Mouse (Mus musculus): ENCODE measurements around the gene Plin1.

Plin1 gene

GRCm38 (mm10) chr7:79732622-79733021 lies at the start of gene Plin1:
TSS of gene Plin1 (minus strand) at chr7:79732903.
- DNase-seq (ENCODE audit: low spot score) = no peak

GRCm38 (mm10) chr7:79782516-79782855 lies 49.8 kb upstream of the Plin1 start:
- DNase-seq (ENCODE audit: low spot score) = no peak

GRCm38 (mm10) chr7:79781826-79782515 lies 49.3 kb upstream of the Plin1 start:
- DNase-seq (ENCODE audit: low spot score) = no peak

- peak; percentile 74 for DNase-seq (ENCODE audit: low spot score)
Observed at GRCm38 (mm10) chr7:79780647-79781626, 48.2 kb upstream of the Plin1 start.

GRCm38 (mm10) chr7:79771561-79772512 lies 39.1 kb upstream of the Plin1 start:
- DNase-seq (ENCODE audit: low spot score) = no peak

GRCm38 (mm10) chr7:79769664-79770063 lies 37.0 kb upstream of the Plin1 start:
- DNase-seq (ENCODE audit: low spot score) = no peak

- no peak for DNase-seq (ENCODE audit: low spot score)
Observed at GRCm38 (mm10) chr7:79765991-79766390, 33.3 kb upstream of the Plin1 start.

- DNase-seq (ENCODE audit: low spot score) = no peak
Observed at GRCm38 (mm10) chr7:79762106-79762505, 29.4 kb upstream of the Plin1 start.

- no peak for DNase-seq (ENCODE audit: low spot score)
Observed at GRCm38 (mm10) chr7:79761124-79761876, 28.6 kb upstream of the Plin1 start.

GRCm38 (mm10) chr7:79759766-79760165 lies 27.1 kb upstream of the Plin1 start:
- DNase-seq (ENCODE audit: low spot score) = no peak

- no peak for DNase-seq (ENCODE audit: low spot score)
Observed at GRCm38 (mm10) chr7:79758176-79758575, 25.5 kb upstream of the Plin1 start.

- DNase-seq (ENCODE audit: low spot score) = no peak
Observed at GRCm38 (mm10) chr7:79756334-79756733, 23.6 kb upstream of the Plin1 start.

GRCm38 (mm10) chr7:79749511-79749910 lies 16.8 kb upstream of the Plin1 start:
- DNase-seq (ENCODE audit: low spot score) = no peak

- DNase-seq (ENCODE audit: low spot score) = no peak
Observed at GRCm38 (mm10) chr7:79747659-79748058, 15.0 kb upstream of the Plin1 start.

- no peak for DNase-seq (ENCODE audit: low spot score)
Observed at GRCm38 (mm10) chr7:79744585-79744984, 11.9 kb upstream of the Plin1 start.

- DNase-seq (ENCODE audit: low spot score) = no peak
Observed at GRCm38 (mm10) chr7:79744051-79744450, 11.3 kb upstream of the Plin1 start.

GRCm38 (mm10) chr7:79742659-79743536 lies 10.2 kb upstream of the Plin1 start, which contains the start of the genes Pex11a and Wdr93:
TSS of gene Pex11a (minus strand) at chr7:79743131.
TSS of gene Wdr93 (plus strand) at chr7:79743163.
- peak; percentile 79 for DNase-seq (ENCODE audit: low spot score)

GRCm38 (mm10) chr7:79742277-79742658 lies 9.6 kb upstream of the Plin1 start:
- no peak for DNase-seq (ENCODE audit: low spot score)

- DNase-seq (ENCODE audit: low spot score) = no peak
Observed at GRCm38 (mm10) chr7:79740279-79740678, 7.6 kb upstream of the Plin1 start.

GRCm38 (mm10) chr7:79738913-79739312 lies 6.2 kb upstream of the Plin1 start:
- DNase-seq (ENCODE audit: low spot score) = no peak

Measured in ovary, postnatal 36 days (tissue).